Mouse (Mus musculus): ENCODE measurements around the gene Slc6a8. TPM values are rescaled to one million over a fixed set of nuclear protein-coding genes. Genes with fewer than 3 reads are reported as not detected.

Gene Slc6a8
- polyA plus RNA-seq, 1 experiment from 2014 or later: 6.6 TPM

DNA sequence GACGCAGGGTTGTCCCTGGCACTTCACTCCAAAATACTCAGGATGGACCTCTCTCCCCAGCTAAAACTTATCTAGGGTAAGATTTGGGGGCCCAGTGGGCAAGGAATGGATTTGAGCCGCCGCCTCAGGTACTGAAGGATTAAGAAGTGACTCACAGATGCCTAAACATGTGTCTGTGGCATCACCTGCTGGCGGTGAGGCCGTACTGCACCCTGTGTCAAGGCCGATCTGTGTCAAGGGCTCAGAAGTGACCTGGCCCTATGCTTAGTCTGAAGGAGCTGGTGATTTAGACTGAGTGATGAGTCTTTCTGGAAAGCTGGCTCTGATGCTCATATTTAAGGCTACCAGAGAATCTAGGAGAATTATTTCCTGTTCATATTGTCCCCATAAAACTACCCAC, 18.8 kb upstream of the Slc6a8 start:
- WGBS: 8% methylated on average over 6 of the region's 6 CpGs
- Histone ChIP-seq H3K27ac (ENCODE audit: low read length) (no peak overlapping the region), H3K4me3 (ENCODE audit: low read depth, low read length) (no peak overlapping the region), H3K27me3 (ENCODE audit: control insufficient read depth, insufficient read depth, low read depth, low read length) (no peaks in the 10 kb centered on the region), H3K9ac (ENCODE audit: low read depth, low read length) (no peak overlapping the region), H3K36me3 (ENCODE audit: control insufficient read depth, insufficient read depth, low read length) (0 out of 2 replicates have a peak, but pooled peaks cover 2% of the 10 kb centered on the region), H3K9me3 (replicated peaks; ENCODE audit: control insufficient read depth, low read length, poor library complexity, severe bottlenecking) (no peaks in the 10 kb centered on the region), H3K4me1 (ENCODE audit: control insufficient read depth, insufficient read depth, low read length) (0 out of 2 replicates have a peak, but pooled peaks cover 3% of the 10 kb centered on the region), H3K4me2 (ENCODE audit: low read length) (no peak overlapping the region)
- peak; percentile 55 for ATAC-seq

DNA sequence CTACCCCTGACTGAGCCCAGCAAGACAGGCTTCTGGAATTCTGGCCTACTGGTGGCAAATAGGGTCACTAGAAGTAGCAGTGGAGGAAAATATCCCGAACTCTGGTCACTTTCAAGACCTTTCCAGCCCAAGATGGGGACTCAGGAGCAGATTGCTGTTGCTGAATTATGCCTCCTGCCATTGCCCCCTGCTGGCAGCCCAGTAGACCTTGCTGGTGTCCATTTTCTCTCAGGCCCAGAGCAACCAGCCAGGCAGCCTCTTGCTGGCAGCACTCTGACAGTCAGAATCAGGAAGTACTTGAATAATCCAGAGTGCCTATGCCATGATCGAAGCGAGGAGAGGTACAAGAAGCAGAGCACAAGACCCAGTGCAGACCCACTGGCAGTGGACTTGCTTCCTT, 17.4 kb upstream of the Slc6a8 start:
- WGBS: 80% methylated on average over 3 of the region's 3 CpGs
- H3K4me3 ChIP-seq (ENCODE audit: low read depth, low read length): no peak overlapping the region

DNA sequence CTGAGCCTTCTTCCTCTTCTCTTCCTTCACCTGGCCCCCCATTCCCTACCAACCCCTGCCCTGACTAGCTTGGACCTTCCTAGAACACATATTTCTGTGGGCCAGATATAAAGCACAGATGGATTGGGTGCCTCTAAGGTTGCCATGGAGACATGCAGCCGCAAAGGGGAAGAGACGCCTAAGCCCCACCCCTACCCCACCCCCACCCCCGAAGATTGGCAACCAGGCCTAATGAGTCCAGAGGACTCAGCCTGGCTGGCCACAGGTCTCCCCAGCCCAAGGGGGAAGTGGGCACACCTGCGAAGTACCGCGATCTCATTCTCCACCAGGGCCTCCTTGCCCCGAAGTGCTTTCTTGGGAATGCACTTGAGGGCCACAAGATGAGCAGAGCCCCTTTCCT, 14.6 kb upstream of the Slc6a8 start:
- Histone ChIP-seq H3K27me3 (ENCODE audit: control insufficient read depth, insufficient read depth, low read depth, low read length) (no peaks in the 10 kb centered on the region), H3K9me3 (replicated peaks; ENCODE audit: control insufficient read depth, low read length, poor library complexity, severe bottlenecking) (no peaks in the 10 kb centered on the region), H3K36me3 (ENCODE audit: control insufficient read depth, insufficient read depth, low read length) (0 out of 2 replicates have a peak, but pooled peaks cover 2% of the 10 kb centered on the region), H3K27ac (ENCODE audit: low read length) (no peak overlapping the region), H3K4me3 (ENCODE audit: low read depth, low read length) (peak overlapping the region; percentile 47), H3K9ac (ENCODE audit: low read depth, low read length) (peak overlapping the region; percentile 75; the same call in 1 of the 2 replicates), H3K4me1 (ENCODE audit: control insufficient read depth, insufficient read depth, low read length) (peaks cover 9% of the 10 kb centered on the region; the same call in 1 of the 2 replicates), H3K4me2 (ENCODE audit: low read length) (peak overlapping the region; percentile 56)
- WGBS: 47% methylated on average over 7 of the region's 7 CpGs
- no peak for ATAC-seq

More for the DNA sequence above, 17.4 kb upstream of the Slc6a8 start:
- no peak overlapping the region for H3K9ac ChIP-seq (ENCODE audit: low read depth, low read length)
- peaks cover 7% of the 10 kb centered on the region; the same call in 1 of the 2 replicates for H3K4me1 ChIP-seq (ENCODE audit: control insufficient read depth, insufficient read depth, low read length)
- ATAC-seq: no peak
- no peak overlapping the region for H3K27ac ChIP-seq (ENCODE audit: low read length)
- H3K27me3 ChIP-seq (ENCODE audit: control insufficient read depth, insufficient read depth, low read depth, low read length): no peaks in the 10 kb centered on the region
- no peaks in the 10 kb centered on the region for H3K9me3 ChIP-seq (replicated peaks; ENCODE audit: control insufficient read depth, low read length, poor library complexity, severe bottlenecking)
- no peak overlapping the region for H3K4me2 ChIP-seq (ENCODE audit: low read length)
- H3K36me3 ChIP-seq (ENCODE audit: control insufficient read depth, insufficient read depth, low read length): 0 out of 2 replicates have a peak, but pooled peaks cover 2% of the 10 kb centered on the region

DNA sequence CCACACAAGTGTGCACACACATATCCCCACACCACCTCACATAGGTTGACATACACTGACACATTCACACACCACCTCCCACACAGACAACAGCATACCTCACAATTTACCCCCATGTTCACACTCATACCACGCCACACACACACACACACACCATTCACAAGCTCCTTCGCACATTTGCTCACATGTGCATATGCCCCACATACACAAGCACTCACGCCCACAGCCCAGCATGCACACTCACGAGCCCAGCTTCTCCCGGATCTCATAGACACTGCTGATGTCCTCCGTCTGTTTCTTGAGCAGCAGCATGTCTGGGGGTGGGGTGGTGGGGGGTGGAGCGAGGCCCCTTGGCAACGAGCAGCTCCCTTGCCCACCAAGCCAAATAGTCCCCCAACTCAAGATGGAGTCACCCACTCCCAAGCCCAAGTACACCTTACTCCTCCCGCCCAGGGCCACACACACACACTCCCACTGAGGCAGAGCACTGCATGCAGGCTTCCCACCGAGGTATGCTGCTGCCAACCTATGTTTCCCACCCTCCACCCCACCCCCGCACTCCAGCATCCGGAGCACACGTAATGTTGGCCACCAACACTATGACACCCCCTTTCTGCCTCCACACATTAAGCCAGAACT, 13.9 kb upstream of the Slc6a8 start:
- Histone ChIP-seq H3K9me3 (replicated peaks; ENCODE audit: control insufficient read depth, low read length, poor library complexity, severe bottlenecking) (no peaks in the 10 kb centered on the region), H3K4me2 (ENCODE audit: low read length) (peak overlapping the region; percentile 56), H3K4me1 (ENCODE audit: control insufficient read depth, insufficient read depth, low read length) (peaks cover 9% of the 10 kb centered on the region; the same call in 1 of the 2 replicates), H3K27ac (ENCODE audit: low read length) (peak overlapping the region; percentile 78), H3K27me3 (ENCODE audit: control insufficient read depth, insufficient read depth, low read depth, low read length) (no peaks in the 10 kb centered on the region), H3K9ac (ENCODE audit: low read depth, low read length) (peak overlapping the region; percentile 75), H3K36me3 (ENCODE audit: control insufficient read depth, insufficient read depth, low read length) (0 out of 2 replicates have a peak, but pooled peaks cover 2% of the 10 kb centered on the region), H3K4me3 (ENCODE audit: low read depth, low read length) (peak overlapping the region; percentile 47)
- ATAC-seq: peak; percentile 51
- WGBS: 50% methylated on average over 13 of the region's 13 CpGs

DNA sequence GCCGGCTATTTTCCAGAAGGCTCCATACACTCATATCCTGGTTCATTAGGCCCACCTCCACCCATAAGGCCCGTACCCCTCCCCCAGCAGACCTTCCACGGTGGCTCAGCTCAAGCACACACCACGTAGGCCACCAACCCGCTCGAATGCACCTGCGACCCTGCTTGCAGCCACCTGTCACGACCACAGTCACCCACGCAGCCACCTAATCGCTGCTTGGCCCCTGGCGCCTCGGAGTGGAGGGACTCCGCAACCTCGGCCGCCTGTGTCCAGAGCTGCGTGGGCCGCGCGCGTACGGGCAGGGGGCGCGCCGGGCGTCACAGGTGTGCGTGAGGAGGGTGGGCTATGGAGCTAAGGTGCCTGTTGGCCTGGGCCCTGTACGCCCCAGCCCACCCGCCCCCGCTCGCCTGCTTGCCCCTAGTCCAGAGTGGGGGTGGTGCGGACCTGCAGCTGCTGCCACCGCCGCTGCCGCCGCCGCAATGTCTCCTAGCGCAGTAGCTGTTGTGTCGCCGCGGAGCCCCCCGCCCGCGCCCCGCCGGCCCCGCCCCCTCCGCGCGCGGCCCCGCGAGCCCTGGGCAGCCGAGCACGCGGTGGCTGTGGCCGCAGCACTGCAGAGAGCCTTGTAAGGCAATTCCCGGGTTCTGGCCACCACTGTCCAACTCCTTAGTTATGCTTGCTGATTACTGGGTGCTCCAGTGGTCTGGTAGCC, 13.2 kb upstream of the Slc6a8 start, which contains the start of gene Pnck:
Pnck (minus strand) TSS at position 543 of the 709 bp plus-strand sequence.
- ATAC-seq: peak; percentile 79
- 12% methylated on average over 22 of the region's 57 CpGs for WGBS
- 0 out of 2 replicates have a peak, but pooled peaks cover 2% of the 10 kb centered on the region for H3K36me3 ChIP-seq (ENCODE audit: control insufficient read depth, insufficient read depth, low read length)

DNA sequence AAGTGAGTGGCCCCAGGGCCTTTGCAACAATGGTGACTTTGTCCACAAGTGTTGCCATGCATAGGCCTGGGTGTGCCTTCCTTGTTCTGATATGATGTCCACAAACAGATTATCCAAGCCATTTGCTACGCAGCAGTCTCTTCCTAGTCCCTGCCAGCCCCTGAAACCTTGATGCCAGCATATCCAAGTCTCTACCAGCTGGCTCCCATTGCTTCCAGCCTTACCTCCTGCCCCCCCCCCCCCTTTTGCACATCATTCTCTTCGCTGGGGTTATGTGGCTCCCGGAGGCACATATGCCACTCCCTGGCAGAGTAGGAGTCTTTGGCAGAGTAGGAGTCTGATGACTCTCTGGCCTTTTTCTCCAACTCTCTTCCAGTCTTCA, 12.7 kb upstream of the Slc6a8 start:
- WGBS: 53% methylated on average over 3 of the region's 3 CpGs
- ATAC-seq: peak; percentile 11; the same call in 1 of the 2 replicates
- no peaks in the 10 kb centered on the region for H3K9me3 ChIP-seq (replicated peaks; ENCODE audit: control insufficient read depth, low read length, poor library complexity, severe bottlenecking)
- H3K27me3 ChIP-seq (ENCODE audit: control insufficient read depth, insufficient read depth, low read depth, low read length): no peaks in the 10 kb centered on the region
- H3K4me2 ChIP-seq (ENCODE audit: low read length): peak overlapping the region; percentile 56
- H3K27ac ChIP-seq (ENCODE audit: low read length): peak overlapping the region; percentile 78
- H3K36me3 ChIP-seq (ENCODE audit: control insufficient read depth, insufficient read depth, low read length): 0 out of 2 replicates have a peak, but pooled peaks cover 2% of the 10 kb centered on the region
- peak overlapping the region; percentile 75 for H3K9ac ChIP-seq (ENCODE audit: low read depth, low read length)
- peaks cover 9% of the 10 kb centered on the region; the same call in 1 of the 2 replicates for H3K4me1 ChIP-seq (ENCODE audit: control insufficient read depth, insufficient read depth, low read length)
- H3K4me3 ChIP-seq (ENCODE audit: low read depth, low read length): peak overlapping the region; percentile 47

More for the DNA sequence above, 13.2 kb upstream of the Slc6a8 start, which contains the start of gene Pnck:
- Histone ChIP-seq H3K4me3 (ENCODE audit: low read depth, low read length) (peak within 1 kb of the TSS; percentile 47), H3K9ac (ENCODE audit: low read depth, low read length) (peak within 1 kb of the TSS; percentile 75), H3K4me1 (ENCODE audit: control insufficient read depth, insufficient read depth, low read length) (peaks cover 9% of the 10 kb centered on the region; the same call in 1 of the 2 replicates), H3K27ac (ENCODE audit: low read length) (peak within 1 kb of the TSS; percentile 78), H3K27me3 (ENCODE audit: control insufficient read depth, insufficient read depth, low read depth, low read length) (no peaks in the 10 kb centered on the region), H3K4me2 (ENCODE audit: low read length) (peak within 1 kb of the TSS; percentile 56), H3K9me3 (replicated peaks; ENCODE audit: control insufficient read depth, low read length, poor library complexity, severe bottlenecking) (no peaks in the 10 kb centered on the region)

DNA sequence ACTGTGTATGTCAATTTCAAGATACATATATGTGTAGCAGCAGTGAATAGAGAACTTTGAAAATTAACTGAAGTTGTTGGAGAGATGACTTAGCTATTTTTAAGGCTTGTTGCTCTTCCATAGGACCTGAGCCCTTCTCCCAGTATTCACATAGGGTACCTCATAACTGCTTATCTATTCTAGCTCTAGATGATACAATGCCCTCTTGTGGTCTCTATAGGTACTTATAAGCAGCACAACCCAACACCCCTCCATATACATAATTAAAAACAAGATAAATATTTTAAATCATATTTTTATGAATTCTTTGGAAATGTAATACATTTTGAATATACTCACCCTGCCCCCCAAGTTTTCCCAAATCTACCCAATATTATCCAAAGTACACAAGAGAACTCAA, 9.8 kb upstream of the Slc6a8 start:
- no peak for ATAC-seq
- no peaks in the 10 kb centered on the region for H3K9me3 ChIP-seq (replicated peaks; ENCODE audit: control insufficient read depth, low read length, poor library complexity, severe bottlenecking)
- no peaks in the 10 kb centered on the region for H3K27me3 ChIP-seq (ENCODE audit: control insufficient read depth, insufficient read depth, low read depth, low read length)
- no peak overlapping the region for H3K9ac ChIP-seq (ENCODE audit: low read depth, low read length)
- H3K4me2 ChIP-seq (ENCODE audit: low read length): no peak overlapping the region
- H3K27ac ChIP-seq (ENCODE audit: low read length): no peak overlapping the region
- no peaks in the 10 kb centered on the region for H3K36me3 ChIP-seq (ENCODE audit: control insufficient read depth, insufficient read depth, low read length)
- no peak overlapping the region for H3K4me3 ChIP-seq (ENCODE audit: low read depth, low read length)
- peaks cover 6% of the 10 kb centered on the region; the same call in 1 of the 2 replicates for H3K4me1 ChIP-seq (ENCODE audit: control insufficient read depth, insufficient read depth, low read length)

DNA sequence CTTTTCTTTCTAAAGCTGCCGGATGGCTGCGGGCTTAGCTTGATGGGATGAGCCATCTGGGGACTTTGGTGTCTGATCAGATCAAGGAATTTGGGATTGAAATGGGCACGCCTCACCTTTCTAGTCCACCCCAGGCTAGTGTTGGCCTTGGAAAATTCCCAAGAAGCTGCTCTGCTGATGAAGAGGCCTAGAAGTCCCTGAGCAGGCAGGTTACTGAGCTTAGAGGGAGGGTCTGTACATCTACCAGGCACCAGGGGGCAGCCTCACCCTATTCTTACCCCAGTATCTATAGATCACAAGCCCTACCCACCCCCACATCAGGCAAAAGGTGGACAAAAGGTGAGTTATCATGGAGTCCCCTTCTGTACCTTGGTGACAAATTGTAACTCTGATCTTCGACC, 919 bp upstream of the Slc6a8 start:
- H3K9me3 ChIP-seq (replicated peaks; ENCODE audit: control insufficient read depth, low read length, poor library complexity, severe bottlenecking): no peaks in the 10 kb centered on the region; the same call in 1 of the 2 replicates
- H3K4me2 ChIP-seq (ENCODE audit: low read length): peak overlapping the region; percentile 80; the same call in 1 of the 2 replicates
- peak; percentile 44 for ATAC-seq
- H3K4me3 ChIP-seq (ENCODE audit: low read depth, low read length): no peak overlapping the region
- 0 out of 2 replicates have a peak, but pooled peaks cover 2% of the 10 kb centered on the region for H3K36me3 ChIP-seq (ENCODE audit: control insufficient read depth, insufficient read depth, low read length)
- H3K27me3 ChIP-seq (ENCODE audit: control insufficient read depth, insufficient read depth, low read depth, low read length): no peaks in the 10 kb centered on the region
- H3K4me1 ChIP-seq (ENCODE audit: control insufficient read depth, insufficient read depth, low read length): peaks cover 12% of the 10 kb centered on the region
- WGBS: 59% methylated on average over 4 of the region's 4 CpGs
- H3K27ac ChIP-seq (ENCODE audit: low read length): no peak overlapping the region
- no peak overlapping the region for H3K9ac ChIP-seq (ENCODE audit: low read depth, low read length)
